Mouse (Mus musculus) E14TG2a.4 (cell line): ENCODE data around the gene Gm340.

Source experiments
- CTCF ChIP-seq: conservative IDR thresholded peaks from 2 replicates; pipeline ENCODE4 v1.5.1; 2014; ENCODE audit warnings: low read length
- POU5F1 ChIP-seq: IDR thresholded peaks from 2 replicates; pipeline ENCODE4 v1.6.1; 2014; ENCODE audit warnings: low read length, borderline replicate concordance

GRCm38 (mm10) chr19:41586752-41587151, 4.6 kb downstream of the Gm340 start:
- no peak for TF ChIP-seq CTCF
- no peak for TF ChIP-seq POU5F1
